Mouse (Mus musculus) brain, adult 2 months (tissue): Measurements from ENCODE around the gene Caskin1.
A peak's percentile ranks its signal among the peaks of the same experiment; 100 is the strongest.

Experiments
- DNase-seq: peaks from one replicate; pipeline ENCODE4 v3.0.0; 2011; ENCODE audit warnings: low read depth, low spot score

Gene Caskin1

DNA sequence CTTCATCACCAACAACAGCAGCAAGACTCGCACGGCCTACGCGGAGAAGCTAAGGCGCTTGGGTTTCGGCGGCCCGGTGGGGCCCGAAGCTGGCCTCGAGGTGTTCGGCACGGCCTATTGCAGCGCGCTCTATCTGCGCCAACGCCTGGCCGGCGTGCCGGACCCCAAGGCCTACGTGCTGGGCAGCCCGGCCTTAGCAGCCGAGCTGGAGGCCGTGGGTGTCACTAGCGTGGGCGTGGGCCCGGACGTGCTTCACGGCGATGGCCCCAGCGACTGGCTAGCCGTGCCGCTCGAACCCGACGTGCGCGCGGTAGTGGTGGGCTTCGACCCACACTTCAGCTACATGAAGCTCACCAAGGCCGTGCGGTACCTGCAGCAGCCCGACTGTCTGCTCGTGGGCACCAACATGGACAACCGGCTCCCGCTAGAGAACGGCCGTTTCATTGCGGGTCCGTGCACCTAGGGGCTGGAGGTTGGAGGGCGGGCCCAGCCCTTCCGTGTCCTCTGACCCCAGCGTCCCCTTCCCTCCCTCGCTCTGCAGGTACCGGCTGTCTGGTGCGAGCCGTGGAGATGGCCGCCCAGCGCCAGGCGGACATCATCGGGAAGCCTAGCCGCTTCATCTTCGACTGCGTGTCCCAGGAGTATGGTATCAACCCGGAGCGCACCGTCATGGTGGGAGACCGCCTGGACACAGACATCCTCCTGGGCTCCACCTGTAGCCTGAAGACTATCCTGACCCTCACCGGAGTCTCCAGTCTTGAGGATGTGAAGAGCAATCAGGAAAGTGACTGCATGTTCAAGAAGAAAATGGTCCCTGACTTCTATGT lies 17.5 kb upstream of the Caskin1 start:
- DNase-seq = peak; percentile 66

DNA sequence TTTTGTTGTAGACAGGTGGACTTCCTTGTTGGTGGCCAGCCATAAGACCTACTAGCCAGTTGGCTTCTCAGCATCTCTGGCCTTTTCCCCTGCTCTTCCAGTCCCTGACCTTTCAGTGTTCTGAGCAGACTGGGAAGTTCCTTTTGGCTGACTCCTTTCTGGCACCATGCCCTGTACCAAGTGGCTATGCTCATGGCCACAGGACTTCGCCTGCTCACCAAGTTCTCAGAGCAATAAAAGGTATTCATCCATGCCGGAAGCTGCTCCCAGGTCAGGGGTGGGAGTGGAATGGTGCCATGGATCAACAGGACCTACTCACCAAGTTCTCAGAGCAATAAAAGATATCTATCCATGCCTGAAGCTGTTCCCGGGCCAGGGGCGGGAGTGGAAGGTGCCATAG lies 15.9 kb upstream of the Caskin1 start:
- DNase-seq = peak; percentile 92

DNA sequence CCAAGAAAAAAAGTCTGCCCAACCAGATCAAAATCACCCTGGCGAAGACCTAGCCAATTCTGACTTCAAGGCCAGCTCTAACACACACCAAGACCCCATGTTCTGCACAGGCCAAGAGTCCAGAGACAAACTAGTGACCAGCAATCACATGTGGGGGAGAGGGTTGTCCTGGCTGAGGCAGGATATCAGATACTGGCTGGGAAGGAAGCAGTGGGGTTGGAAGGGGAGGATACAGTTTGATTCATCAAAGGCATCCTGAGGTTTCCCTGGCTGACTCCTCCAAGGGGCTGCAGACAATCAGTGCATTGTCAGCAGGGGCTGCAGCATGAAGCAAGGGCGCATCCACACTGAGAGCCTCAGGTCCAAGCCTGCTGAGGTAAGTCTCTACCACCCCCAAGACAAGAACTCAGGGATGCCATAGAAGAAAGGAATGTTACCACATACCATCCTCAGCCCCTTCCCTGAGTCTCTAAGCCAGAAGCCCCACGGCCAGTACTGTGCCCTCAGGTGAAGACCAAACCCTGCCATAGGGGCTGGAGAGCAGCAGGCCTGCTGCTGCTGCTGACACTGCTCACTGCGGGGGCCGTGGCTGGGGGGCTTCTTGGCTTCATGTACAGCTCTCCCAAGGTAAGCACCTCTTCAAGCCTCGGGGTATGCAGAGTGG lies 14.7 kb upstream of the Caskin1 start, which contains the start of gene Bricd5:
Gene Bricd5 (plus strand): TSS at position 273 of the 664 bp plus-strand sequence.
- DNase-seq = no peak

DNA sequence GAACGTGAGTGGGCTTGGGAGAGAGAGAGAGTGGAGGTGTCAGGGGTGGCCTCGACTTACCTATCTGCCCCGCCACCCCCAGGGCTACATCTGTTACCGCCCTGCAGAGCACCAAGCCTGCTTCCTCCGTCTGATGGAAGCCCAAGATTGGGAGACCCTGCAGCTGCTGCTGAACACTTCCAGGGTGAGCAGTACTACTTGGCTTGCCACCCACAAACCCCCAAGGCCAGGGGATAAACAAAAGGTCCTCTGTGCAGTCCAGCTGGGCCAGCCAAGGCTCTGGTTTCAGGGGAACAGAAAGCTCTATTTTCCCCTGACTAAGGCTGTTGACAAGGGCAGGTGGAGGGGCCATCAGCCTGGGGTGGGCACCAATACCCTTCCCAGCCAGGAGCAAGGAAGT lies 13.8 kb upstream of the Caskin1 start:
- DNase-seq = peak; percentile 85

DNA sequence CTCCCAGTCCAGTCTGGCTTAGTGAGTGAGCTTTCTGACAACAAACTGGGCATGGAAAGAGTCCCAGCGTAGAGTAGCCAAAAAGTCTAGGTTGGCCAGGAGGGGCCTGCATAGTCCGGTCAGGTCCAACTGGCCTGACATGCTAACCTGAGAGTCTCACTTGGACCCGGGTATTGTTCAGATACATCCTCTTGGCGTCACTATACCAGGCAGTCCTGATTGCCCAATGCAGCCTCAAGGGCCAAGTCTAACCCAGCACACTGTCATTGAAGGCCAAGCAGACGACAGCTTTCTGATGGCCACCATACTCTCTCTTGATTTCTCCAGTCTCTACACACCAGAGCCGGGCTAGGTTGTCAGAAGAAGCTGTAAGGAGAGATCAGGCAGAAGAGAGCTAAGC lies 12.8 kb upstream of the Caskin1 start:
- DNase-seq = no peak

DNA sequence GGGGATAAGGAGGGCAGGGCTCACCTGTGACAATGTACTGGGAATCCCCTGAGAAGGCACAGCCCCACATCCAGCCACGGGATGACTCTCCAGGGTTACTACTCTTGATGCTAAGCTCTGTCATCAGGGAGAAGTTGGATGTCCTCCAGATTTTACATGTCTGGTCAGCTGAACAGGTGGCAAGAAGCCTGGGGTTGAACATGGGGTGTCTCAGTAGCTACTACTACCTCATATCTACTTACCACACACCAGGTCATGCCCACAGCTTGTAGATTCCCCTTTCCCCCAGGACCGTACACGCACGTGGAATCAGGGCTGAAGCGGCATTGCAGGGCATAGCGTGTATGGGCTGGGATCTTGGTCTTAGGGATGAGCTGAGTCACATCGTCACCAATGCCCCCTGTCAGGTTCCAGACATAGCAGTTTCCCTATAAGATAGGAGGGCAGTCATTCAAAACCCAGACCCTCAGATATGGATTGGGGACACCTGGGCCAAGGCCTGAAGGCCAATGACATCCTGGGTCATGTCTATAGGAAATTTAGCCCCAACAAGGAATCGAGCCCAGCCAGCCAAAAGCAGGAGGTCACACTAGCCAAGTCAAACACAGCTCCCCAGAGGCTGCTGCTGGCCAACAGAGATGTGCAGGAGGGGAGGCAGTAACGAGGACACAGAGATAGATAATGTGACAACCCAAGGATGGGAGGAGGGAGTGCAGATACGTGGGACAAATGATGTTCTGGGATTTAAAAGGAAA lies 12.2 kb upstream of the Caskin1 start:
- DNase-seq = no peak

DNA sequence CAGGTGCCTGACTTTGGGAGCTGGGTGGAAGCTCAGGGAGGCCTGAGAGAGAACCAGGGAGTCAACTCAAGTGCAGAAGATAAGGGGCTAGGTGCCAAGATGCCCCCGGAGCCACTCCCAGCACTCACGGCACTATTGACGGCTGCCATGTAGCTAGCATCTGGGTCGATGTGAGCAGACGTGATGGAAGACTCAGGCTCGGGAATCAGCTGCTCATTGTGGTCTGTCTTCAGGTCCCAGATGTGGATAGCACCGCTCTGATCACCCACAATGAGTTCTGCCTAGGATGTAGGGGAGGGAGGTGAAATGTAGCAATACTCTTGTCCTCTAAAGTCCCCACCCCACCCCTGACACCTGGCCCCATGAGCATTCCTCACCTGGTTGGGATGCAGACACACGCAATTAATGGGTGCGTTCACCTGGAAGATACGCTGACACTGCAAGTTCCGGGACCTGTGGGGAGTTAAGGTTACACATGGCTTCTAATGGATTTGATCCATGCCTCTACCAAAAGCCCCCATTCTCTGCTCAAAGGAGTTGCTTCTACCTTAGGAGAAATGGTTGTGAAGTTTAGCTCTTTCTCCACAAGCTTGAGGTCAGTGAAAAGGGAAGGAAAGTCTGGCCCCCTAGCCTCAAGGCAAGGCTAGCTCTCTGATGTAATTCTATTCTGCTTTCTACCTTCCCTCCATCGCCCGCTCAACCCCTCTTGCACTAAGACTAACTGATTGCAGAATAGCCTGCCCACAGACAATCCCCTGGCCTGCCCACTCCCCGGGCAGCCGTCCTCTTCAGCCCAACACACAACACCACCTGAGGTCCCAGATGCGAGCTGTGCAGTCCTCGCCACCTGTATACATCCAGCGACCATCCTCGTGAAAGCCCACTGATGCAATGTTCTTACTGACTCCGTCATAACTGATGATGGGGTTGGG lies 11.1 kb upstream of the Caskin1 start:
- DNase-seq = no peak

DNA sequence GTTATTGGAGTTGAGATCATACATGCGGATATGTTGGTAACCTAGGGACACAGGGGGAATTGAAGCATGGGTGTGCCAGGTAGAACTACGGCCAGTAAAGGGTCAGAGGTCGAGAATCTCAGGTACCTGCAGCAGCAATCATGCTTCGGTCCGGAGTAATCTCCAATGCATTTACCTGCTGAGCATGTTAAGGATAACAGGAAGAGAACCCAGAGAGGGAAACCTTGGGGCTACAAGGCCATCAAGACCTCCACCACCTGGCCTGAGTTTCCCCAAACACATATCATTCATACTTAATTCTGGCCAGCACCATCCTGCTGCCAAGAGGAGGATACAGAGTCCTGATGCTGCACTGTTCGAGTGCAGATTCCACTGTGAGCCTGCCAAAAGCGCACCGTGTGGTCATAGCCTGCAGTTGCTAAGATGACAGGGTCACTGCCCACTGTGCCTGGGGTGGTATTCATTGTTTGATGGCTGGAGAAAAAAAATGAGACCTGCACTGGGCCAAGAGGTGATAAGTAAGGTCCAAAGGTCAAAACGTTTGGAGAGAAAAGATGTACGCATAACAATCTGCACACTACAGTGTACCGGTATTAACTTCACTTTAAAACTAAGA lies 10.3 kb upstream of the Caskin1 start:
- DNase-seq = peak; percentile 48

DNA sequence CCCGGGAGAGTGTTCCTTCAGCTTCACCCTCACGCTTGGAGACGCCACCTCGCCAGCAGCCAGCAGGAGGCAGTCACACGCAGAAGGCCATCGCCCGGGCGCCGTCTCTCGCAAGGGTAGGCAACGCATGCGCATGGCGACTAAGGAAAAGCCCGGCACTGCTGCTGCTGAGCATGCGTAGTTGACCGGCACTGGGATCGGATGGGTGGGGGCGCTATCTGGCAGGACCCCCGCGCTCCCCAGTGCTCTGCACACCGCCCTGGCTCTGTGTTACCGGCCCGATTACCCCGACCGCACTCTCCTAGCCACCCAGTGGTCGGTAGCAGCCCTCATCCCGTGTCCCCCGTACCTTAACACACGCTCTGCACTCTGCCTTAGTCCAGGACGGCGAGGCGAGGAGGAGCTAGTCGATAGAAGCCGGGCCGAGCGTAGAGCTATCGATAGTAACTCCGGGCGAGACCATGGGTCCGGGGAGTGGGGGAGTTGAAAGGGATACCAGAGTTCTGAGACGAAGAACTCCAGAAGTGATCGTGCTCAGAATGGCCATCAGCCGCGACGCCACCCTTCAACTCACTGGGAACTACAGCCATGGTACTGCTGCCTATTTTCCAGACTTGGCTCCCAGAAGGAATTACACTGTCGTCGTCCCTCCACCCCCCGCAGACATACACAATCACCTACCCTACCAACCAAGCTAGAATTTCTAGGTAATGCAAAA lies 9.6 kb upstream of the Caskin1 start, which contains the start of gene Mlst8:
Gene Mlst8 (minus strand): TSS at position 416 of the 718 bp plus-strand sequence.
- DNase-seq = peak; percentile 98

DNA sequence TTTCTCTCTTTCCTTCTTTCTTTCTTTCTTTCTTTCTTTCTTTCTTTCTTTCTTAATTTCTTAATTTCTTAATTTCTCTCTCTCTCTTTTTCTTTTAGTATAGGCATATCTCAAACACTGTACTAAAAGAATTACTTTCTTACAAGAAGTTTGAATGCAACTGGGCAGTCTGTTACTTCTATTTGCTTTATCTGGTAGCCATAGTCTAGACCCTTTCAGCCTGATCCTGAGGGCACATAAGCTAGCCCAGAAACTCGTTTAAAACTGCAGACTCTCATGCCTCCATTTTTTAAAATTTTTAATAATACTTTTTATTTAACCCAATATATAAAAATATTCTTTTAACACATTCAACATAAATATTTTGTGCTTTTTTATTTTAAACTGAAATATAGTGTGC lies 9.0 kb upstream of the Caskin1 start:
- no peak for DNase-seq

DNA sequence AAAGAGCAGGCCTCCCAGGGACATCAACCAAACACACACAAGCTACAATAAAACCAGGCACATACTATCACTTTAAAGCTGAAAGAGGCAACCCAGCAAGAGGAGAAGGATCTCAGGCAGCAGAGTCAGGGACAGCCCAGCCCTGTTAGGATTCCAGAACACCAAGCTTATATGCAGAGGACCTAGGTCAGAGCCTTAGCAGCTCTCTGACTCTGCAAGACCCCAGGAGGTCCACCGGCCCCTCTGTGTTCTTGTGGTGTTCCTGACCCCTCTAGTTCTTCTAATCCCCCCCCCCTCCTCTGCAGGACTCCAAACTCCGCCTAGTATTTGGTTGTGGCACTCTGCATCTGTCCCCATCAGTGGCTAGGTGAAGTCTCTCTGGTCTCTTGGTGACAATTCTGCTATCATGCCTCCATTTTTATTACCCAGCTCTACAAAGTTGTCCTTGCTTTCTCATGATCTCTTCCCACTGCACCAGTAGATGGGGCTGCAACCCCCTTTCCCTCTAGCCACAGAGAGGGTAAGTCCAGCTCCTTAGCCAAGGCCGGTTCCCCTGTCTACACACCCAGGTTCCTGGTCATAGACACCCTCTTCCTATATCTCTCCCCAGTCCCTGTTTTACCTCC lies 8.1 kb upstream of the Caskin1 start:
- no peak for DNase-seq

DNA sequence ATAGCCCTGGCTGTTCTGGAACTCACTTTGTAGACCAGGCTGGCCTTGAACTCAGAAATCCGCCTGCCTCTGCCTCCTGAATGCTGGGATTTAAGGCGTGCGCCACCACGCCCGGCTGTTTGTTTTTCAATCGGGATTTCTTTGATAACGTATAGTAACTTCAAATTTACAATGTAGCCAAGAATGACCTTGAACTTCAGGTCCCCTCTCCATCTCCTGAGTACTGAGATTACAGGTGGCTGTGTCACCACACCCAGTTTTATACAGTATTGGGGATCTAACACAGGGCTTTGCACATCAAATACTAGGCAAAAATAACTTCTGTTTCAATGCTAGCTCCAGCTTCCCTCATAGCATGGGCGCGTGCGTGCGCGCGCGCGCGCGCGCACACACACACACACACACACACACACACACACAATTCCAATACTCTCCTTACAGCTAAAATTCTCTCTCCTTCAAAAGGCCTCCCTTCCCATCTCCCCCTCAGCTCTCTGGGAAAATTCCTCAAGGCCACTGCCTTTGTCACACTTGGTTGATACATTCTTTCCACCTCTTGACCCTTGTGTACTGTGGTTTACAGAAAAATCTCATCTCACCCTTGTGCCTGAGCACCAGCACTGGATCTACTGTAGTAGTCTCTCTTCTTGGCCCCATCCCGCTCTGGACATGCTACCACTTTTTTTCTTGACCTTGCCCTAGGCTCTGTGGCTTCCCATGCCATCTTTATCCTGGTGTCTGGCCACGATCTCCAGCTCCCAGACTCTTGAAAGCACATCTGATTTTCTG lies 7.2 kb upstream of the Caskin1 start:
- no peak for DNase-seq

DNA sequence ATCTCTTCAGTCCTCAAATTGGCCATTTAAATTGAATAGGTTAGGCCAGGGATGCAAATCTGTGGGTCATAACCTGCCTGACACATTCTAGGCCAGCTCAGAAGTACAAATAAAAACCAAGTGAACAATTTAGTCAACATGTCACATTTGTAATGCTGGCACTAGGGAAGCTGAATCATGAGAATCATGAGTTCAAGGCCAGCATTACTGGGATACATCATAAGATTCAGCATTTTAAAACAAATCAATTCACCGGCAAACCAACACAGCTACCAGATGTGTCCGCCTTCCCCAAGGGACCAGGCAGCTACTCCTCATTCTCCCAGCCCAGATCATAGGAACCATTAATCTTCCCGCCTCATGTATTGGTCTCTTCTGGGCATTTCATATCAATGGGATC lies 4.9 kb upstream of the Caskin1 start:
- DNase-seq = no peak

DNA sequence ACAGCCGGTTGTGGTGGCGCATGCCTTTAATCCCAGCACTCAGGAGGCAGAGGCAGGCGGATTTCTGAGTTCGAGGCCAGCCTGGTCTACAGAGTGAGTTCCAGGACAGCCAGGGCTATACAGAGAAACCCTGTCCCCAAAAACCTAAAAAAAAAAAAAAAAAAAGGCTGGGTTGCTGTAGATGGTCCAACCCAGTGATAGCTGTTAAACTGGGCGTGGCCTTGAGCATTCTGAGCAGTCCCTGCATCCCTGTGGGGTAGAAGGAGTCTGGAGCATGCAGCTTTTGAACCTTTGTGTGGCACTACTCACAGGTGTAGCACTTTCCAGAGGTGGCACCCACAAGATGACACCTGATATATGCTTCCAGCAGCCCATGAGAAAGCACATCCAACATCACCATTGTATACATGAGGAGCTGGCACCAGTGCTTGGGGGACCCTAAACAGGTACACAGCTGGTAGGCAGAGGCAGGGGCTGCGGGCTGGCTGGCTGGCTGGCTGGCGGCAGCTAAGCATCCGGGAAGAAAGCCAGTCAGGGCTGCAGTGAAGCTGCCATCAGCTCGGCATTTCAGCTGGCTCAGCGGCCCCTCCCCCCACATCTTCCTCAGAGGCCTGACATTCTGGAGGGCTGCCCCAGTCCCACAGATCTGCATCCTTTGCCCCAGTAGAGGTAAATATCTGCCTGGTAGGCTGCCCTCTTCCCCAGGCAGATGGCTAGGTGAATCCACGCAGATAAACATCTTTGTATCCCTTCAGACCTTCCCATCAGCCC lies 3.1 kb upstream of the Caskin1 start:
- peak; percentile 68 for DNase-seq

DNA sequence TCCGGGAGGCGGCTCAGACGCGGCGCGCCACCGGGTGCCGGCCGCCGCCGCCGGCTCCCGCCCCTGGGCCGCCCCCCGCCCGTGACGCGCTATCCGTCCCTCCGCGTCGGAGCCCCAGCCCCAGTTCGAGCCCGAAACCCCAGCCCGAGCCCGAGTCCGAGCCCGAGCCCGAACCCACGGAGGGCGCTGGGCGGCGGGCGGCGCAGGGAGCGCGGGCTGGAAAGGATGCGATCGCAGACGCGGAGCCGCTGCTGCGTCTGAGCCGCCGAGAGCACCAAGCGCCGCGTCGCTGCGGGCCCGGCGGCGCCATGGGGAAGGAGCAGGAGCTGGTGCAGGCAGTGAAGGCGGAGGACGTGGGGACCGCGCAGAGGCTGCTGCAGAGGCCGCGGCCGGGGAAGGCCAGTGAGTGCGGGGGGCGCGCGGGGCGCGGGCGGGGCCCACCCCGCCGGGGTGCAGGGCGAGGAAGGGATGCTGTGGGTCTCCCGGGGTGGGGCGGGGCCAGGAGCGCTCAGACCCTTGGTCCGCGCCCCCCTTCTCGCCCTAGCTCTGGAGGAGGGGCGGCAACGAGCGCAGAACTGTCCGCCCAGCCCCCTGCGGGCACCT lies 362 bp downstream of the Caskin1 start:
- DNase-seq = peak; percentile 69

DNA sequence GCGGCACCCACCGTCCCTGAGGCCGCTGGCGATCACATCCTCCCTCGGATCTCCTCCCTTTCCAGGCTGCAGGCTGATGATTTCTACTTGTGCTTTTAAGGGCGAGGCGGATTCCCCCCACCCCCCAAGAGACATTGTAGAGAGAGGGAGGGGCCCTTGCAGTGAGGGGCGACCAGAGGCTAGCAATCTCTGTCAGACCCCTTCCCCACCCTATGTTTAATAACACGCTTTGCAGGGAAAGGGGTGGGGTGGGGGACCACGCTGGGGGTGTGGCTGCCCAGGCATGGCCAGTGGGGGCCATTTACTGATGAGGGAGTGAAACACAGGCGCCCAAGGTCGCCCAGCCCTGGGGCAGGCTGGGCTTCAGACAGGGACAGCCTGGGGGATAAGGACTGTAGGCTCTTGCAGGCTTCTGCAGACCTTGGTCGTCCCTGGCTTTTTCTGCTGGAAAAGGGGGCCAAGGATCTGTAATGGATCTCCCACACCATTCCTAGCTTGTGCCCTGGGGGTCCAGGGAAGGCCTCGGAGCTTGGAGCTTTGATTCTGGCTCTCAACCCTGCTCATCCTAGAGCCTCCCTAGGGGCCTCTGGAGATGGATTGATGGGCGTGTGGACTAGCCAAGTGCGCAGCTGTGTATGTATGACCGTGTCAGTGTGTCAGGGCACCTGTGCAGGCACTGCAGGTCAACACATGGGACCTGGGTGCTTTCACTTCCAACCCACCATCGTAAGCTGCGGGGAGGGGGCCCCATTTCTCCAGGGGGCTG lies 1.0 kb downstream of the Caskin1 start:
- no peak for DNase-seq

DNA sequence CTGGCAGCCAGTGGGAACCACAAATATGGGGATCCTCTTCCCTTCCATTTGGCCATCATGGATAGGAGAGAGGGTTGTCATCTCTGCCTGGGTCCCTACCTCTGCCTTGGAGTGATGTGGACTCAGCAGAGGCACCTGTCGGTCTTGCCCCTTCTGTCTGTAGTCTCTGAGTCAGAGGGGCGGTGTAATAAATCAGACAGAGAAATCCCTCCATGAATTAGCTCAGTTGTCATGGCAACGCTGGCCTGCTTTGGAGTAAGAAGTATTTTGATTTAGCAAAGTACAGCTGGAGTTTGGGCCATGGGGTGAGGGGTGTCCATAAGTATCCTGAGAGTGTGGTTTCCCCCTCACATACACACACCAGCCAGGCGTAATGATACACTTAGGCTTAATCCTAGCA lies 2.0 kb downstream of the Caskin1 start:
- DNase-seq = peak; percentile 81
